Mouse (Mus musculus): ENCODE data around the gene Slc30a4. TPM values are rescaled to one million over a fixed set of nuclear protein-coding genes. Genes with fewer than 3 reads are reported as not detected.

Gene Slc30a4
- polyA plus RNA-seq, 1 experiment = 6.2 TPM

- TF ChIP-seq CTCF (conservative IDR thresholded peaks at IDR 0.05; ENCODE audit: insufficient read depth, insufficient read length, low read depth, low read length) = no peak
- no peak for TF ChIP-seq POLR2A (IDR thresholded peaks at IDR 0.05; ENCODE audit: low read depth, low read length)
- DNase-seq = no peak
- H3K27me3 ChIP-seq (replicated peaks; ENCODE audit: control insufficient read depth, insufficient read depth, low read length) = no peaks in the 10 kb centered on the region
- no peak overlapping the region for H3K4me3 ChIP-seq (ENCODE audit: insufficient read depth, low read depth, low read length)
- WGBS = 67% methylated on average over 3 of the region's 3 CpGs
- no peaks in the 10 kb centered on the region for H3K4me1 ChIP-seq (ENCODE audit: control insufficient read depth, insufficient read depth, low read length)
- no peak overlapping the region for H3K27ac ChIP-seq (ENCODE audit: insufficient read depth, low read depth, low read length)
- no peaks in the 10 kb centered on the region for H3K36me3 ChIP-seq (ENCODE audit: control insufficient read depth, insufficient read depth, low read length)
Measured at GRCm38 (mm10) chr2:122720564-122720963, 18.1 kb upstream of the Slc30a4 start.

GRCm38 (mm10) chr2:122719232-122719631 lies 16.8 kb upstream of the Slc30a4 start:
- WGBS = 41% methylated on average over 1 of the region's 1 CpGs
- no peaks in the 10 kb centered on the region for H3K36me3 ChIP-seq (ENCODE audit: control insufficient read depth, insufficient read depth, low read length)

GRCm38 (mm10) chr2:122716301-122716842 lies 13.9 kb upstream of the Slc30a4 start:
- H3K4me1 ChIP-seq (ENCODE audit: control insufficient read depth, insufficient read depth, low read length) = no peaks in the 10 kb centered on the region
- H3K36me3 ChIP-seq (ENCODE audit: control insufficient read depth, insufficient read depth, low read length) = no peaks in the 10 kb centered on the region
- H3K27ac ChIP-seq (ENCODE audit: insufficient read depth, low read depth, low read length) = no peak overlapping the region
- TF ChIP-seq CTCF (conservative IDR thresholded peaks at IDR 0.05; ENCODE audit: insufficient read depth, insufficient read length, low read depth, low read length) (no peak), POLR2A (IDR thresholded peaks at IDR 0.05; ENCODE audit: low read depth, low read length) (no peak)
- WGBS = 58% methylated on average over 3 of the region's 3 CpGs
- no peaks in the 10 kb centered on the region for H3K27me3 ChIP-seq (replicated peaks; ENCODE audit: control insufficient read depth, insufficient read depth, low read length)
- no peak for DNase-seq
- no peak overlapping the region for H3K4me3 ChIP-seq (ENCODE audit: insufficient read depth, low read depth, low read length)

More at GRCm38 (mm10) chr2:122719232-122719631, 16.8 kb upstream of the Slc30a4 start:
- Histone ChIP-seq H3K4me1 (ENCODE audit: control insufficient read depth, insufficient read depth, low read length) (no peaks in the 10 kb centered on the region), H3K4me3 (ENCODE audit: insufficient read depth, low read depth, low read length) (no peak overlapping the region), H3K27ac (ENCODE audit: insufficient read depth, low read depth, low read length) (no peak overlapping the region), H3K27me3 (replicated peaks; ENCODE audit: control insufficient read depth, insufficient read depth, low read length) (no peaks in the 10 kb centered on the region)
- TF ChIP-seq POLR2A (IDR thresholded peaks at IDR 0.05; ENCODE audit: low read depth, low read length) (no peak), CTCF (conservative IDR thresholded peaks at IDR 0.05; ENCODE audit: insufficient read depth, insufficient read length, low read depth, low read length) (no peak)
- DNase-seq = no peak

- TF ChIP-seq CTCF (conservative IDR thresholded peaks at IDR 0.05; ENCODE audit: insufficient read depth, insufficient read length, low read depth, low read length) = no peak
- TF ChIP-seq POLR2A (IDR thresholded peaks at IDR 0.05; ENCODE audit: low read depth, low read length) = no peak
- DNase-seq = no peak
- H3K4me1 ChIP-seq (ENCODE audit: control insufficient read depth, insufficient read depth, low read length) = no peaks in the 10 kb centered on the region
Measured at GRCm38 (mm10) chr2:122715148-122715692, 12.8 kb upstream of the Slc30a4 start.

GRCm38 (mm10) chr2:122712848-122713247 lies 10.4 kb upstream of the Slc30a4 start:
- no peak overlapping the region for H3K27ac ChIP-seq (ENCODE audit: insufficient read depth, low read depth, low read length)
- no peaks in the 10 kb centered on the region for H3K4me1 ChIP-seq (ENCODE audit: control insufficient read depth, insufficient read depth, low read length)
- 79% methylated on average over 2 of the region's 2 CpGs for WGBS
- TF ChIP-seq POLR2A (IDR thresholded peaks at IDR 0.05; ENCODE audit: low read depth, low read length) (no peak), CTCF (conservative IDR thresholded peaks at IDR 0.05; ENCODE audit: insufficient read depth, insufficient read length, low read depth, low read length) (no peak)
- no peak overlapping the region for H3K4me3 ChIP-seq (ENCODE audit: insufficient read depth, low read depth, low read length)
- H3K27me3 ChIP-seq (replicated peaks; ENCODE audit: control insufficient read depth, insufficient read depth, low read length) = no peaks in the 10 kb centered on the region
- H3K36me3 ChIP-seq (ENCODE audit: control insufficient read depth, insufficient read depth, low read length) = no peaks in the 10 kb centered on the region
- no peak for DNase-seq

More at GRCm38 (mm10) chr2:122715148-122715692, 12.8 kb upstream of the Slc30a4 start:
- Histone ChIP-seq H3K27ac (ENCODE audit: insufficient read depth, low read depth, low read length) (no peak overlapping the region), H3K4me3 (ENCODE audit: insufficient read depth, low read depth, low read length) (no peak overlapping the region), H3K27me3 (replicated peaks; ENCODE audit: control insufficient read depth, insufficient read depth, low read length) (no peaks in the 10 kb centered on the region), H3K36me3 (ENCODE audit: control insufficient read depth, insufficient read depth, low read length) (no peaks in the 10 kb centered on the region)
- 66% methylated on average over 5 of the region's 5 CpGs for WGBS

- H3K4me3 ChIP-seq (ENCODE audit: insufficient read depth, low read depth, low read length) = no peak overlapping the region
- H3K27me3 ChIP-seq (replicated peaks; ENCODE audit: control insufficient read depth, insufficient read depth, low read length) = no peaks in the 10 kb centered on the region
- no peaks in the 10 kb centered on the region for H3K4me1 ChIP-seq (ENCODE audit: control insufficient read depth, insufficient read depth, low read length)
- no peaks in the 10 kb centered on the region for H3K36me3 ChIP-seq (ENCODE audit: control insufficient read depth, insufficient read depth, low read length)
- 71% methylated on average over 3 of the region's 3 CpGs for WGBS
- no peak overlapping the region for H3K27ac ChIP-seq (ENCODE audit: insufficient read depth, low read depth, low read length)
- TF ChIP-seq POLR2A (IDR thresholded peaks at IDR 0.05; ENCODE audit: low read depth, low read length) = no peak
- no peak for TF ChIP-seq CTCF (conservative IDR thresholded peaks at IDR 0.05; ENCODE audit: insufficient read depth, insufficient read length, low read depth, low read length)
- no peak for DNase-seq
Measured at GRCm38 (mm10) chr2:122711911-122712310, 9.4 kb upstream of the Slc30a4 start.

GRCm38 (mm10) chr2:122709156-122709555 lies 6.7 kb upstream of the Slc30a4 start:
- no peaks in the 10 kb centered on the region for H3K4me1 ChIP-seq (ENCODE audit: control insufficient read depth, insufficient read depth, low read length)
- WGBS = 68% methylated on average over 1 of the region's 1 CpGs
- no peak for DNase-seq

More at GRCm38 (mm10) chr2:122709156-122709555, 6.7 kb upstream of the Slc30a4 start:
- H3K27me3 ChIP-seq (replicated peaks; ENCODE audit: control insufficient read depth, insufficient read depth, low read length) = no peaks in the 10 kb centered on the region
- H3K27ac ChIP-seq (ENCODE audit: insufficient read depth, low read depth, low read length) = no peak overlapping the region
- H3K4me3 ChIP-seq (ENCODE audit: insufficient read depth, low read depth, low read length) = no peak overlapping the region
- no peaks in the 10 kb centered on the region for H3K36me3 ChIP-seq (ENCODE audit: control insufficient read depth, insufficient read depth, low read length)
- TF ChIP-seq CTCF (conservative IDR thresholded peaks at IDR 0.05; ENCODE audit: insufficient read depth, insufficient read length, low read depth, low read length) = no peak
- TF ChIP-seq POLR2A (IDR thresholded peaks at IDR 0.05; ENCODE audit: low read depth, low read length) = no peak

All from kidney, adult 2 months (tissue).